Mouse (Mus musculus): ENCODE measurements around the gene Gabra4. TPM values are rescaled to one million over a fixed set of nuclear protein-coding genes. Genes with fewer than 3 reads are reported as not detected.
"Not testable (repeated sequence)": the region's sequence is repeated elsewhere in the genome, so short reads cannot be mapped to it uniquely, and the experiment has no call there.

Gene Gabra4
- polyA plus RNA-seq, 1 experiment = not detected

GRCm38 (mm10) chr5:71548079-71548478 lies 110.0 kb downstream of the Gabra4 start, which contains the start of gene Cox7b2:
Cox7b2 (minus strand) TSS chr5:71548205.
- no peak for TF ChIP-seq POLR2A (IDR thresholded peaks at IDR 0.05; ENCODE audit: borderline replicate concordance, low read depth, low read length)
- TF ChIP-seq CTCF (IDR thresholded peaks at IDR 0.05; ENCODE audit: low read depth, low read length) = no peak
- H3K27ac ChIP-seq (ENCODE audit: insufficient read depth, low read depth, low read length) = no peak within 1 kb of the TSS
- no peak within 1 kb of the TSS for H3K4me3 ChIP-seq (ENCODE audit: insufficient read depth, low read length)
- no peaks in the 10 kb centered on the region for H3K4me1 ChIP-seq (ENCODE audit: control insufficient read depth, insufficient read depth, low read length)

DNA sequence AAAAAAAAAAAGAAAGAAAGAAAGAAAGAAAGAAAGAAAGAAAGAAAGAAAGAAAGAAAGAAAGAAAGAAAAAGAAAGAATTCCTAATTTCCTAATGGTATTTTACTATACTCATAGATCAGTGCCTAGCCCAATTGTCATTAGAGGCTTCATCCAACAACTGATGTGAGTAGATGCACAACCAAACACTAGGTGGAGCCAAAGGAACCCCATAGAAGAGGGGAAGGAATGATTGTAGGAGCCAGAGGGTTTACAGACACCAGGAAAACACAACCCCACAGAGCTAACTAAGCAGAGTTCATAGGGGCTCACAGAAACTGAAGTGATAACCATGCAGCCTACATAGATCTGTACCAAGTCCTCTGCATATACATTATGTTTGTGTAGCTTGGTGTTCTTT lies 112.6 kb downstream of the Gabra4 start:
- no peak for TF ChIP-seq POLR2A (IDR thresholded peaks at IDR 0.05; ENCODE audit: borderline replicate concordance, low read depth, low read length)
- no peak for TF ChIP-seq CTCF (IDR thresholded peaks at IDR 0.05; ENCODE audit: low read depth, low read length)

DNA sequence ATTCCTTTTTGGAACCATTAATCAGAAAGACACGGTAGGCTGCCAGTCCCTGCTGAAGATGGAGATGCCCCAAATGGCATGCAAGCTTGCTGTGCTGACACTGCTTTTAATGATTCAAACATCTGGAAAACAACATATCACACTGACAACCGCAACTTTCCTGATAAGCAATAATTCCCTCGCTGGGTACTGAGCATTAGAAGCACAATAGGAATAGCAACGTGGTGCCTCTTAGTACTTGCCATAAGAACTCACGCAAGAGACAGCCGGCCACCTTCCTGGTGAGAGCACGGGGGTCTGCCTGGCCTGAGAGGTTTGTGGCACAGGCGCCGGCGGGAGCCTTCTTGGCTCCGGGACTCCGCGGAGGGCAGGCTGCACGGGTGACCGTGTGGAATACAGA lies 132.6 kb downstream of the Gabra4 start:
- H3K4me3 ChIP-seq (ENCODE audit: insufficient read depth, low read length); H3K27ac ChIP-seq (ENCODE audit: insufficient read depth, low read depth, low read length); H3K4me1 ChIP-seq (ENCODE audit: control insufficient read depth, insufficient read depth, low read length): not testable (repeated sequence)

More for the DNA sequence above, 112.6 kb downstream of the Gabra4 start:
- no peak overlapping the region for H3K4me3 ChIP-seq (ENCODE audit: insufficient read depth, low read length)
- H3K27ac ChIP-seq (ENCODE audit: insufficient read depth, low read depth, low read length) = no peak overlapping the region
- no peaks in the 10 kb centered on the region for H3K4me1 ChIP-seq (ENCODE audit: control insufficient read depth, insufficient read depth, low read length)

Other genes with a start within 250 kb of the Gabra4 start
- not detected in 2 replicates for gene Cox7b2, start 110.1 kb downstream of the Gabra4 start, polyA plus RNA-seq (2012; ENCODE audit: insufficient read depth, insufficient read length, missing spikeins)
- not detected in 2 replicates for gene Gabrb1, start 195 bp downstream of the Gabra4 start, polyA plus RNA-seq (2012; ENCODE audit: insufficient read depth, insufficient read length, missing spikeins)

Measured in bone marrow macrophage, adult 2 months (primary cell).